Mouse (Mus musculus) embryonic facial prominence, embryonic 15.5 days (tissue): ENCODE measurements around the gene Tuba1b. TPM values are rescaled to one million over a fixed set of nuclear protein-coding genes. Genes with fewer than 3 reads are reported as not detected.

ENCODE experiments used
- polyA plus RNA-seq: library from polyadenylated mRNA; unstranded; fragments of >200 nt; fragmentation: Nextera tagmentation; extraction: Ambion mirVana; gene quantifications from 2 replicates; pipeline ENCODE4 v1.2.1, GENCODE M21; 2015

Tuba1b gene
- polyA plus RNA-seq, 1 experiment from 2014 or later: 1,514 TPM

Other genes with a start within 250 kb of the Tuba1b start
- 5.3 and 8.4 TPM in 2 replicates for gene Ccdc65, start 226.4 kb downstream of the Tuba1b start, polyA plus RNA-seq
- 82.8 and 87.4 TPM in 2 replicates for gene Fkbp11, start 206.4 kb downstream of the Tuba1b start, polyA plus RNA-seq
- 52.6 and 53.3 TPM in 2 replicates for gene Arf3, start 171.4 kb downstream of the Tuba1b start, polyA plus RNA-seq
- 6.0 and 8.0 TPM in 2 replicates for gene Wnt10b, start 156.4 kb downstream of the Tuba1b start, polyA plus RNA-seq
- 0.07 TPM in 1 of 2 replicates, not detected in the other for gene Wnt1, start 144.7 kb downstream of the Tuba1b start, polyA plus RNA-seq
- gene Ddn, start 125.1 kb downstream of the Tuba1b start, polyA plus RNA-seq: 0.04 and 0.05 TPM in 2 replicates
- gene Prkag1, start 103.0 kb downstream of the Tuba1b start, polyA plus RNA-seq: 90.5 and 91.9 TPM in 2 replicates
- 14.1 and 14.9 TPM in 2 replicates for gene Kmt2d, start 63.4 kb downstream of the Tuba1b start, polyA plus RNA-seq
- gene Rhebl1, start 40.0 kb downstream of the Tuba1b start, polyA plus RNA-seq: 13.2 and 17.3 TPM in 2 replicates
- 1.7 and 2.4 TPM in 2 replicates for gene Dhh, start 36.0 kb downstream of the Tuba1b start, polyA plus RNA-seq
- 21.7 and 22.0 TPM in 2 replicates for gene Lmbr1l, start 16.3 kb downstream of the Tuba1b start, polyA plus RNA-seq
- gene Gm49450, start 19.0 kb upstream of the Tuba1b start, polyA plus RNA-seq: not detected in 2 replicates
- gene Tuba1a, start 19.1 kb upstream of the Tuba1b start, polyA plus RNA-seq: 1,473 and 1,543 TPM in 2 replicates
- 131 and 134 TPM in 2 replicates for gene Tuba1c, start 95.3 kb upstream of the Tuba1b start, polyA plus RNA-seq
- gene Prph, start 120.6 kb upstream of the Tuba1b start, polyA plus RNA-seq: 8.8 and 9.9 TPM in 2 replicates
- 27.1 TPM in 2 replicates for gene Troap, start 140.0 kb upstream of the Tuba1b start, polyA plus RNA-seq
- 0.17 TPM in 1 of 2 replicates, not detected in the other for gene C1ql4, start 153.3 kb upstream of the Tuba1b start, polyA plus RNA-seq
- gene Dnajc22, start 158.6 kb upstream of the Tuba1b start, polyA plus RNA-seq: 0.28 and 0.64 TPM in 2 replicates
- gene Spats2, start 191.4 kb upstream of the Tuba1b start, polyA plus RNA-seq: 36.7 and 37.0 TPM in 2 replicates